Mouse (Mus musculus) splenic B cell, adult 2 months (primary cell): ENCODE data around the gene Wdr47.
"Not testable (repeated sequence)": the region's sequence is repeated elsewhere in the genome, so short reads cannot be mapped to it uniquely, and the experiment has no call there.

Experiments
- DNase-seq: peaks from one replicate; pipeline ENCODE4 v3.0.0-alpha.2; 2011; ENCODE audit warnings: low read depth, low spot score
- H3K27me3 ChIP-seq: 2 replicates; pipeline ENCODE4 v1.6.1; 2012; ENCODE audit warnings: mild to moderate bottlenecking, low read length, moderate library complexity, mixed read lengths; ENCODE audit not compliant: control insufficient read depth, poor library complexity, insufficient read depth, severe bottlenecking
- H3K36me3 ChIP-seq: 2 replicates; pipeline ENCODE4 v1.6.1; 2012; ENCODE audit warnings: mild to moderate bottlenecking, low read length, moderate library complexity, mixed read lengths; ENCODE audit not compliant: control insufficient read depth, poor library complexity, insufficient read depth, severe bottlenecking

The Wdr47 gene

GRCm38 (mm10) chr3:108574018-108574417 lies 17.1 kb upstream of the Wdr47 start:
- peak; percentile 44 for DNase-seq
- Histone ChIP-seq H3K27me3 (no peaks in the 10 kb centered on the region), H3K36me3 (no peaks in the 10 kb centered on the region)

- Histone ChIP-seq H3K36me3 (no peaks in the 10 kb centered on the region), H3K27me3 (no peaks in the 10 kb centered on the region)
- peak; percentile 45 for DNase-seq
These were observed 6.5 kb upstream of the Wdr47 start for GRCm38 (mm10) chr3:108584580-108584979.

DNA sequence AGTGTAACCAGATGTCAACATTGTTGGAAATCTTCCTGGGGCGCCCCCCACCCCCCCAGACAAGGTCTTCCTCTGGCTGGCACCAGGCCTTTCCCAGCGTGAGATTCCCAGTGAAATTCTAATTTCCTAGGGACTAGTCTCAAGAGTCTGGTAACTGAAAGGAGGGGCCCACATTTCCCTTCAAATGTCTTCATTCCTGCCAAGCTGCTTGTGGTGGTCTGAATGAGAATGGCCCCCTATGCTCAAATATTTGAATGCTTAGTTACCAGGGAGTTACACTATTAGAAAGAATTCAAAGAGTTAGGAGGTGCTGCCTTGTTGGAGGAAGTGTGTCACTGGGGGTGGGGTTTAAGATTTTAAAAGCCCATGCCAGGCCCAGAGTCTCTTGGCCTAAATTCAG lies 2.6 kb upstream of the Wdr47 start:
- DNase-seq: no peak
- Histone ChIP-seq H3K27me3 (no peaks in the 10 kb centered on the region), H3K36me3 (no peaks in the 10 kb centered on the region)

GRCm38 (mm10) chr3:108591530-108592522 lies 747 bp downstream of the Wdr47 start:
- H3K36me3 ChIP-seq: no peaks in the 10 kb centered on the region
- peak; percentile 13 for DNase-seq
- no peaks in the 10 kb centered on the region for H3K27me3 ChIP-seq

GRCm38 (mm10) chr3:108608906-108609305 lies 17.8 kb downstream of the Wdr47 start:
- DNase-seq: peak; percentile 69

DNA sequence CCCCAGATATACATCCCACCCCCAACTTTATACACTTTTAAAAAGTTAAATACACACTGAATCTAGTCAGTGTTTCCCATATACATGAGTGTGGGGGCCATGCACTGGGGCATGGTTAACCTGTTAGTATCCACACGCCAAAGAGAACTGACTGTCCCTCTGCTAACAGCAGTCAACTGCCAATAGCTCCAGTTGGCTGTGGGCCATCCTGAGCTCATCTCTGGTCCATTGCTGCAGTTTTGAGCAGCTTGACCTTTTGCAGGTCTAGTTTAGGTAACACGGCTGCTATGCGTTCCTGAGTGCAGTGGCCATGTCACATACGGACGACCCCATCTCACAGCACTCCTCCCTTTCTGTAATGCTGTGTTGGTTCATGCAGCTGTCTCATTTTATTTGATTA lies 43.7 kb downstream of the Wdr47 start:
- no peak for DNase-seq
- H3K27me3 ChIP-seq: no peaks in the 10 kb centered on the region
- peaks cover 4% of the 10 kb centered on the region for H3K36me3 ChIP-seq

More at GRCm38 (mm10) chr3:108608906-108609305, 17.8 kb downstream of the Wdr47 start:
- no peaks in the 10 kb centered on the region for H3K27me3 ChIP-seq
- H3K36me3 ChIP-seq: 0 out of 2 replicates have a peak, but pooled peaks cover 2% of the 10 kb centered on the region

- H3K27me3 ChIP-seq: no peaks in the 10 kb centered on the region
- DNase-seq: peak; percentile 55
- peaks cover 2% of the 10 kb centered on the region; the same call in 1 of the 2 replicates for H3K36me3 ChIP-seq
These were observed 48.3 kb downstream of the Wdr47 start for GRCm38 (mm10) chr3:108639412-108639811.

GRCm38 (mm10) chr3:108640998-108641397 lies 49.9 kb downstream of the Wdr47 start:
- DNase-seq: no peak
- H3K36me3 ChIP-seq: peaks cover 4% of the 10 kb centered on the region; the same call in 1 of the 2 replicates
- H3K27me3 ChIP-seq: no peaks in the 10 kb centered on the region

- no peaks in the 10 kb centered on the region for H3K27me3 ChIP-seq
- peaks cover 2% of the 10 kb centered on the region; the same call in 1 of the 2 replicates for H3K36me3 ChIP-seq
- no peak for DNase-seq
These were observed 53.8 kb downstream of the Wdr47 start for GRCm38 (mm10) chr3:108644856-108645255.

DNA sequence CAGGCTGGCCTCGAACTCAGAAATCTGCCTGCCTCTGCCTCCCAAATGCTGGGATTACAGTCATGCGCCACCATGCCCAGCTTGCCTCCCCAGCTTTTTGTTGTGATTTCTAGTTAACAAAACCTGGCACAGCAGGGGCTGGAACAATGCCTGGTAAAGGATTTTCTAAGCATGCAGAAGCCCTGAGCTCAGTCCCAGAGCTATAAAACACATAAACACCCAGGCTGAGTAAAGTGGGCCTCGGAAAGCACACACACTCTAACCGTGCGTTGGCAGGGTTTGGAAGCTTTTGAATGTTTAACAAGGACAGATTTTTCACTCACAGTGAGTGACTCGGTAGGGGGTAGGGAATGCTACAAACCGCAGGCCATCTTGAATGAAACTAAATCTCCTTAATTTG lies 55.0 kb downstream of the Wdr47 start:
- no peaks in the 10 kb centered on the region for H3K27me3 ChIP-seq

DNA sequence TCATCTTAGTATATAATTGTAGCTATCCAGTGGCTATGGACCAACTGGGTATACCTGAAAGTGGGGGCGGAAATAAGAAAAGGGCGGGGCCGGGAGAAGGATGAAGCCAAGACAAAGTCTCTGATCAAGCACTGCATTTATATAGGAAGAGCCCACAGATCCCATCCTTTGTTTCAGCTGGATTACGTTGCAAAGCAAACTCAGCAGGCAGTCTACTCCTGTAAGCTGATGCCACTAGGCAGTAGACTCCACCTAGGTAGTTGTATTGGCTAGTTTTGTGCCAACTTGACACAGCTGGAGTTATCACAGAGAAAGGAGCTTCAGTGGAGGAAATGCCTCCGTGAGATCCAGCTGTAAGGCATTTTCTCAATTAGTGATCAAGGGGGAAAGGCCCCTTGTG lies 56.6 kb downstream of the Wdr47 start:
- not testable (repeated sequence) for H3K27me3 ChIP-seq, DNase-seq, H3K36me3 ChIP-seq

More for the DNA sequence above, 55.0 kb downstream of the Wdr47 start:
- peaks cover 2% of the 10 kb centered on the region; the same call in 1 of the 2 replicates for H3K36me3 ChIP-seq
- DNase-seq: no peak

DNA sequence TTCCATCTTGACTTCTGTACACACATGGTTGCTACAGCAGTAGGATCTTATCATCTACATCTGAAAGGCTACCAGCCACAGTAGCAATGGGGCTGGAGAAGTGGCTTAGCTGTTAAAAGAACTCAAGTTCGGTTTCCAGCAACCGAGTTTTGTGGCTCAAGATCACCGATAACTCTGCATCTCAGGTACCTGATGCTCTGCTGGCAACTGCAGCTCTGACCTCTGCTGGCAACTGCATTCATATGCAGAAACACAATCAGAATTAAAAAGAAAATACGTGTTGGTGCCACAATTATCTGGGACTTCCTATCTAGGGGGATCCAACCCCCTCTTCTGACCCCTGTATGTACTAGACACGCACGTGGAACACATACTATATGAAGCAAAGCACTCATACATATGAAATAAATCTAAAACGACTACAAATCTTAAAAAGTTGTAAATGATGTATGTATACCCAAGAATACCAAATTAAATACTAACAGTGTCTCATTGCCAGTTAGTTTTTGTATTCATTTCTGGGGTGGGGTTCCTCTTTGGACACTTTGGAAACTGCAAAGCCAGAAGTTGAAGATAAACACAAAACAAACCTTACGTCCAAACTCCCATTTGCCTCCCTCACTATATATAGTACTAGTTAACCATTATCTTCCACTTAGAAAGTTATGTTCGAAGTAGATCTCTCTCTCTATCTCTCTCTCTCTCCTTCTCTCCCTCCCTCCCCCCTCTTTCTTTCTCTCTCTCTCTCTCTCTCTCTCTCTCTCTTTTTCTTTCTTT lies 62.0 kb downstream of the Wdr47 start:
- H3K27me3 ChIP-seq: no peaks in the 10 kb centered on the region
- DNase-seq: peak; percentile 63
- H3K36me3 ChIP-seq: no peaks in the 10 kb centered on the region

GRCm38 (mm10) chr3:108653710-108654379 lies 62.8 kb downstream of the Wdr47 start, which contains the start of gene Clcc1:
Gene Clcc1, plus strand, starts transcription at chr3:108653913.
- Histone ChIP-seq H3K27me3 (no peaks in the 10 kb centered on the region), H3K36me3 (no peaks in the 10 kb centered on the region)
- peak; percentile 94 for DNase-seq

GRCm38 (mm10) chr3:108654566-108654965 lies 63.5 kb downstream of the Wdr47 start:
- peak; percentile 40 for DNase-seq
- Histone ChIP-seq H3K36me3 (no peaks in the 10 kb centered on the region), H3K27me3 (no peaks in the 10 kb centered on the region)
